Mouse (Mus musculus): ENCODE results near the gene Agrn.
"Not testable (repeated sequence)": the region's sequence is repeated elsewhere in the genome, so short reads cannot be mapped to it uniquely, and the experiment has no call there.

Gene Agrn

GRCm38 (mm10) chr4:156154771-156155170 is 42.5 kb downstream of the Agrn start:
- in situ Hi-C loops (cut with MboI, MseI), result no loop called here

- in situ Hi-C loops (cut with MboI, MseI), result not testable (repeated sequence)
These were observed 46.4 kb downstream of the Agrn start for GRCm38 (mm10) chr4:156150887-156151286.

DNA sequence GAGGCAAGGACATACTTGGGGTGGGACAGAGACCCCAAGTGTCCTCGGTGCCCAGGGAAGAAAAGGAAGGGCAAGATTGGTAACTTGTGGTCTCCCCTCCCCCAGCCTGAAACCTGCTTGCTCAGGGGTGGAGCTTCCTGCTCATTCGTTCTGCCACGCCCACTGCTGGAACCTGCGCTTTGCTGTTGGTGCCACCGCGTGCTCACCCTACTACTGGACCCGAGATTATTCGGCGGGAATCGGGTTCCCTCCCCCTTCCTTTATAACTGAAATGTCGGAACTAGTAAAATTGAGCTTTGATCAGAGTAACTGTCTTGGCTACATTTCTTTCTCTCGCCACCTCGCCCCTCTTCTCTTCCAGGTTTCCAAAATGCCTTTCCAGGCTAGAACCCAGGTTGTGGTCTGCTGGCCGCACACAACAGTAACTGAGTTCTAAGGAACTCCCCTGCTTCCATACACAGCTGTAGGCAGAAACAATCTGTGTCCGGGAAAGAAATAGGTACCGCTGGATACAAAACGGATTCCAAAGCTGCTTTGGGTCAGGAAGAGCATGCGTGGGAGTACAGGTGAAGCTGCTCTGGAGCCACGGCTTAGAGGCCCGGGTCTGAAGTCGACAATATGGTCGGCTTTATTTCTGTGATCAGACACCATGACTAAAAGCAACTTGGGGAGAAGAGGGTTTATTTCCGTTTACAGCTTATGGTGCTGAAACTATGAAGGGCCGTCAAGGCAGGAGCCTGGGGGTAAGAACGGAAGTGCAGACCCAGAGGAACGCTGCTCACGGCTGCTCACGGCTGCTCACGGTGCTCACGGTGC is 60.8 kb downstream of the Agrn start:
- in situ Hi-C loops (cut with MboI, MseI), result no loop called here

GRCm38 (mm10) chr4:156135801-156136200 is 61.5 kb downstream of the Agrn start:
- in situ Hi-C loops (cut with MboI, MseI), result no loop called here

GRCm38 (mm10) chr4:156135112-156135511 is 62.2 kb downstream of the Agrn start:
- in situ Hi-C loops (cut with MboI, MseI), result no loop called here

DNA sequence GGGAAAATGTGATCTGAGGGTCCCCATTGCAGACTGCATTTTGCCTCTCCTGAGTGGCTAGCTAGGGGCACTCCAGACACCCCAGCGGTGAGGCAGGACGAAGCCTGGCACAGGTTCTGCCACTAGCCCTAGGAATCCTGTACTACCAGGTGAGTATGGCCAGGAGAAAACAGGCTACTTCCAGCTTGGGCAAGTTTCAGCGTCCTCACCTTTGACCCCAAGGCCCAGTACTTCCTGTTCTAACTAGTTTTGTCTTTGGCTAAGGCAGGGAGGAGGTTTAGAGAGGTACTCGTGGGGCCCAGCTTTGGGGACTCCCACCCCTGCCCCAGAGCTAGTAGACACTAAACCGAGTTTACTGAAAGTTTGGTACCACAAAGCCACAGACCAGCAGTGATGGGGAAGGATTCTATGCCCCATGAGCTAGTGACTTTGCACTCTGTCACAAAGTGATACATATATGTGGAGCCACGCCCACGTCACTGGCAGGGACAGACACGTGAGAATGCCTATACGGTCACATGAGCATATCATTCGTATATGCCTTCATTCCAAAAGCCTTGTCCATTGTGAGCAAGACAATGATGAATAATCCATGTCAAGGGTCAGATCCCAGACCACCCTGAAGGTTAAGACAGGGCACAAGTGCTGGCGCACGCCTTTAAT is 63.2 kb downstream of the Agrn start:
- in situ Hi-C loops (cut with MboI, MseI), result no loop called here

DNA sequence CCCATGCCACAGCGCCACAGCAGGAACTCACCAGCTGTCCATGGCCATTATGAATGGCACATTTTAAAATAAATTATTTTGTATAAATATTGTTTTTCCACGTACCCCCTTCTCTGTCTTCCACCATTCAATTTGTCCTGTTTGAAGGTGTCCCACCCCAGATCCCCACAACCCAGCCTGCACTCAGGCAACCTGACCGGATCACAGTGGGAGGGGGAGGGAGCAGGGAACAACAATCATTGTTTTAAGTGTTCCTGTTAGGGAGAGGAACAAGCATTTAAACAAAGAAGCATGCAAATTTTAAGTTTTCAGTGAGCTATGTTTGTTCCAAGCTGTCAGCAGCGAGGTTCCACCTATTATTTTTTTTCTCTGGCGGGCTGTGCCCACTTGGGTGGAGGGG is 64.0 kb downstream of the Agrn start:
- in situ Hi-C loops (cut with MboI, MseI), result no loop called here

GRCm38 (mm10) chr4:156130940-156131339 is 66.3 kb downstream of the Agrn start:
- in situ Hi-C loops (cut with MboI, MseI), result no loop called here

- in situ Hi-C loops (cut with MboI, MseI), result no loop called here
These were observed 66.9 kb downstream of the Agrn start, which contains the start of gene Rnf223 for GRCm38 (mm10) chr4:156130436-156130835. Gene Rnf223 (plus strand): TSS chr4:156130513.

DNA sequence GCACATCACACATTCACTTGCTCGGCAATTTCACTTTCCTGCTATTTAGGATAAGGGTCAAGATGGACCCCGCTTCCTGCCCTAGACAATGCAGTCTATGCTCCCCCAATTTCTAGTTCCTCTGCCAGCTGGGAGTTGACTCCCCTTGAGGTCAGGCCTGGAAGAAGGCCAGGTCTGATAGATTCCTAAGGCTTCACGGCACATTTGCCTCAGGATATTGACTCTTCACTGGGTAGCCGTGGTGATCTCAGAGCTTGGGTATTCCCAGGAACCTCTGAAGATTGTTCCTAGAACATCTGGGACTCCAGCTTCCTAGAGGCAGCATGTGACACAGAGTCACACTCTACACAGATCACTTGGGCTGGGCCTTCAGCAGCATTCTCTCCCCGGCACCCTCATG is 68.5 kb downstream of the Agrn start:
- in situ Hi-C loops (cut with MboI, MseI), result no loop called here

DNA sequence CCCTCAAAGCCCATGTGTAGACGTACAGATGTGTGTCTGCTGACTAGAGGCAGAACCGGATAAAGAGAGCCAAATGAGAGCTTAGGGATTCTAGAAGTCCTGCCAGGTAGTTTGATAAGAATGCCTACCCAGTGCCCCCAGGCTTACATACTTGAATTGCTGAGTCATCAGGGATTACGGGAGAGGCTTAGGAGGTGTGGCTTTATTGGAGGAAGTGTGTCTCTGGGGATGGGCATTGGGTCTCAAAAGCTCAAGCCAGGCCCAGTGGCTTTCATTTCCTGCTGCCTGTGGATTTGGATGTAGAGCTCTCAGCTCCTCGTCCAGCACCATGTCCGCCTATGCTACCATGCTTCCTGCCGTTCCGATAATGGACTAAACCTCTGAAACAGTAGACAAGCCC is 70.4 kb downstream of the Agrn start:
- in situ Hi-C loops (cut with MboI, MseI), result no loop called here

- in situ Hi-C loops (cut with MboI, MseI), result no loop called here
These were observed 71.9 kb downstream of the Agrn start for GRCm38 (mm10) chr4:156125393-156125792.

GRCm38 (mm10) chr4:156124077-156124476 is 73.2 kb downstream of the Agrn start:
- in situ Hi-C loops (cut with MboI, MseI), result no loop called here

Measured in T-helper 1 cell (primary cell).